Mouse (Mus musculus) heart, adult 11 months (tissue): Measurements from ENCODE around the gene Lenep.

Source experiments
- DNase-seq: peaks from one replicate; pipeline ENCODE4 v3.0.0; 2022

Gene Lenep

GRCm38 (mm10) chr3:89419571-89419970 is 17.0 kb upstream of the Lenep start:
- DNase-seq = peak; percentile 98

GRCm38 (mm10) chr3:89418861-89419250 is 16.3 kb upstream of the Lenep start:
- DNase-seq = peak; percentile 99

GRCm38 (mm10) chr3:89418170-89418860 is 15.7 kb upstream of the Lenep start, which contains the start of the genes Cks1b and Shc1:
Cks1b (minus strand) TSS chr3:89418383.
Shc1 (plus strand) TSS chr3:89418443.
- peak; percentile 100 for DNase-seq

GRCm38 (mm10) chr3:89417840-89418169 is 15.2 kb upstream of the Lenep start:
- peak; percentile 88 for DNase-seq

DNA sequence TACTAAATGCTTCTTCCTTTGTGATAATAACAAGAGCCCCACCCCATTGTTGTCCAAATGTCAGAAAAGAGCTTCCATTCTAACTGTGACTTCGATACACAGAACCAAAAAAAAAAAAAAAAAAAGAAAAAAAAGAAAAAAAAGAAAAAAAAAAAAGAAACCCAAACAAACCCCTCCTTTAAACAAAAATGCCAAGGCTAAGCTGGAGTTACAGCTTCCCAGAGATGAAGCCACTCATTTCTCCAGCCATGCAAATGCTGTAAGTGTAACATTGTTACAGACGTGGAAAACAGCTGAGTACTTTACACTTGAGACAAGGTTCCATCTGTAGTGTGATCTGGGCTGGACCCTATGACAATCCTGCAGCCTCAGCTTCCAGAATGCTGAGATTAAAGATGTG is 14.5 kb upstream of the Lenep start:
- no peak for DNase-seq

GRCm38 (mm10) chr3:89416158-89416557 is 13.6 kb upstream of the Lenep start:
- DNase-seq = peak; percentile 91

- DNase-seq = peak; percentile 100
These were observed 9.1 kb upstream of the Lenep start, which contains the start of gene Flad1 for GRCm38 (mm10) chr3:89411490-89412393. Flad1 (minus strand) TSS chr3:89411870.

DNA sequence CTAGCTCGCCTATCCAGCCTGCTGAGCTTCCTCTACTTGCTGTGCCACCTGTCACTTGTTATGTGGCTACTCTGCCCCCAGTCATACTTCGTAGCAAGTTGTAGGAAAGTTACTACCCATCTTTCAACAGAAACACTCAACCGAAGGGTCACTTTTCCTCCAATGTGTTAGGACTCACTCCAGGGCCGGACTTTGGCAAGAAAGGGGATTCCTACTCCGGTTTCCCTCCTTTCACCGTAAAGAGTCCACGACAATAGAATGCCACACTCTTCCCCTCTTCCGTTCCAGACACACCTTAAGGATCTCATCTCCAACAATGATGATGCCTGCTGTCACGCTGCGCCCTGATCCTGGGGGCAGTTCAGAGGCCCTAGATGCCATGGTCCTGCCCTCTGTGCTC is 8.3 kb upstream of the Lenep start:
- DNase-seq = no peak

- no peak for DNase-seq
These were observed 7.1 kb upstream of the Lenep start for GRCm38 (mm10) chr3:89409701-89410100.

DNA sequence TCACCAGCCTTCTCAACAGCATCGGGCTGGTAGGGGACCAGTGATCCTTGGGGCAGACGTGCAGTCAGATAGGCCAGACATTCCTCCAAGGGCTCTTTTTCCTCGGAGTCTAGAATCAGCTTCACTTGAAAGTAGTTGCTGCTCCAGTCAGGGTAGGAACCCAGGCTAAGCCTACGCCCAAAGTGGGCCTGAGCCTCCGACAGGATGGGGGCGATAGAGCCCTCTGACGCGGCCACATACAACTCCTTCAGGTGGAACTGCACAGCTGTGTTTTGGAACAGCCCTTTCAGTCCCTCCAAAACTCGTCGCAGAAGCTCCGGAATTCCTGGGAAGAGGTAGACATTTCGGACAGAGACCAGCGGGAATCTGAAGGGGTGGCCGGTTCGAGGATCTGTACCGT is 5.9 kb upstream of the Lenep start:
- DNase-seq = peak; percentile 89

DNA sequence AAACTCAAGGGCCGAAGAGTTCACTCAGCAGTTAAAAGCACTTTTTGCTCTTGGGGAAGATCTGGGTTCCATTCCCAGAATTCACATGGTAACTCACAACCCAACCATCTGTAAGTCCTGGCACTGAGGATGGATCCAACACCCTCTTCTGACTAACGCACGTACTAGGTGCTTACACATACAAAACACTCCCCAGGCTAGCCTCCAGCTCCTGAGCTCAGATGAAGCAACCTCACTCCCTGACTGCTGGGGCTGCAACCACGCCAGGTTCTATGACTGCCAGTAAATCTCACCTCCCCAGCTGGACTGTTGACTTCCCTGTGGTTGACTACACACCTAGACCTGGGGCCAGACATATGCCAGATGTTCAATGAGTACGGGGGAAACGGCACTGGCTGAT is 4.3 kb upstream of the Lenep start:
- DNase-seq = no peak

- DNase-seq = no peak
These were observed 1.3 kb downstream of the Lenep start for GRCm38 (mm10) chr3:89401329-89401728.

- DNase-seq = no peak
These were observed 6.0 kb downstream of the Lenep start for GRCm38 (mm10) chr3:89396654-89397005.

DNA sequence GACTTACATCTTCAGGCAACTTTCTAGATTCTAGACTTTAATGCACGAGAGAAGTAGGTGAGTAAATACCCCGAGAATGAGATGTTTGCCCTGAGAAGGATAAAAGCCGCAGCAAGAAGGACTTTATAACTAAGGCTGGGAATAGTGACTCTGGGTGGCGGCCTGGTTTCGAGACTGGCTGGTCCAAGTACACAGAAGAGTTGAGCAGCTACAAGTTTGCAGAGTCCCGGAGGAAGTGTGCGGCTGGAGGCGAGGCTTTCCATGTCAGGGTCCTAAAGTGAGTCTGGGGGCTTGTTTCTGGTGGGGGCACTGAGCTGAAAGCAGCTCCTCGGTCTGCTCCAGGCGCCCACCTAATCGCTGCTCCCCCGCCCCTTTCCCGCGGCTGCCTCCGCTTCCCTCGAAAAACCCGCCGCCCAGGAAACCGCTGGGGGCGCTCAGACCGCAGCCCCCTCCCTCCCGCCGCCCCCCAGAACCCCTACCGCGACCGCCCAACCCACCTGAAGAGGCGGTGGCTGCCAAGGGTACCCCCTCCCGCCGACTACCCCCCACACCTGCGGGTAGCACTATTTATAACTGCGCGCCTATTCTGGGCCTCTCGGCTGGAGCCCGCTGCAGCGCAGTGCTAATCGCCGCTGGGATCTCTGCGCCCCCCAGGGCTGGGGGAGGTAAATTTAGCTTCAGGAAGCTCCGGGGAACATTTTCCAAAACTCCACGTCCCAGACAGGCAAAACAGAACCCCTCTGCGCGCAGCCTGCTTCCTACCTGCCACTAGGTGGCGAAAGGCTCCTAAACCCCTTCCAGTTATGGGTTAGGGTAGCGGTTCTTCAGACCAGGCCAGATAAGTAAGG is 6.6 kb downstream of the Lenep start:
- DNase-seq = peak; percentile 98

GRCm38 (mm10) chr3:89395419-89395805 is 7.2 kb downstream of the Lenep start:
- DNase-seq = peak; percentile 94

GRCm38 (mm10) chr3:89394894-89395256 is 7.7 kb downstream of the Lenep start:
- no peak for DNase-seq

DNA sequence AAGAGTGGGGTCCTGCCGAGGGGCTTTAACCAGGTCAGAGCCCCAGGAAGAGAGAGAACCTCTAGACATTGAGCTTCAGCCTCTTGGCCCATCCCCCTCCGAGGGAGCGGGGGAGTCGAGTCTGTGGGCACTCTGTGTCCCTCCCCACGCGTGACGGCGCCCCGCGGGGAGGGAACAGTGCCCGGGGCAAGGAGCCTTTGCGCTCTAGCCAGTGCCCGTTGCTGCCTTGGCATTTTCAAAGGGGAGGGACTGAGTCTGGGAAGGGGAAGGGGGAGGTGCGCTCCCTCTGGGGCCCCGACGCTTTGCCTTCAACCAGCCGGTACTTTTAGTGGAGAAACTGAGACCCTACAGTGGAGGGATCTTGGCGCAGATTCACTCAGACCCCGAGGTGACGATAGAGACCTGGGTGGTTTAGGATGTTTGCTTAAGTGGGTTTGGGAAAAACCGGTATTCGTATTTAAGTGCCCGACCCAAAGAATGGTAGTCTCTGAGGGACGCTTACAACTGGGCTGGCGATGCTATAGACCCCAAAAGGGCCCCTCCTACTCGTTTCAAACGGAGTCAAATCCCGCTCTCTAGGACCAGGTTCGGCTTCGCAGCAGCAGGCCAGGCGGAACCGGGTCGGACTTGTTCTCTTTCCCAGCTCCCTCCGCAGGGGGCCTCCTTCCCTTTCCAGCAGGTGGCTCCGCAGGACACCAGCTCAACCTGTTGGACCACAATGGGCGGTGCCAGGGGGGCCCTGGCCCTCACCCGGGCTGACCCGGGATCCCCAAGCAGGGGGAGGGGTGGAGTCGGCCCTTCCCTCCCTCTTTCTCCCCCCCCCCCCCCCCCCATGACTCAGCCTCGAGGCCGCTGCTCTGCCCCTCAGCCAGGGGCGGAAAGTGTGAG is 8.3 kb downstream of the Lenep start, which contains the start of gene Zbtb7b:
Gene Zbtb7b, minus strand, starts transcription at position 771 of the 888 bp plus-strand sequence.
- DNase-seq = peak; percentile 99

- peak; percentile 100 for DNase-seq
These were observed 9.0 kb downstream of the Lenep start for GRCm38 (mm10) chr3:89393605-89394004.

GRCm38 (mm10) chr3:89392871-89393311 is 9.7 kb downstream of the Lenep start:
- peak; percentile 96 for DNase-seq

- DNase-seq = peak; percentile 98
These were observed 10.7 kb downstream of the Lenep start for GRCm38 (mm10) chr3:89391663-89392511.
